Mouse (Mus musculus) left cerebral cortex, postnatal 36 days (tissue): ENCODE data around the gene Gm43302. TPM values are rescaled to one million over a fixed set of nuclear protein-coding genes. Genes with fewer than 3 reads are reported as not detected.
"Not testable (repeated sequence)": the region's sequence is repeated elsewhere in the genome, so short reads cannot be mapped to it uniquely, and the experiment has no call there.

Source experiments
- DNase-seq, 2 experiments: peaks; one replicate each; pipeline ENCODE4 v3.0.0; 2021 to 2022; ENCODE audit warnings: low spot score in 2 of 2, mixed read lengths in 1 of 2
- intact Hi-C: fragments of 180-260 bp; cut with DNase I; formaldehyde crosslinking; loops from one replicate; pipeline ENCODE4 v1.15.1; 2025
- total RNA-seq, 2 experiments: library from RNA; stranded (reverse); gene quantifications; 2 replicates each; pipeline ENCODE4 v1.2.3; 2021

The Gm43302 gene
- not detected for total RNA-seq

DNA sequence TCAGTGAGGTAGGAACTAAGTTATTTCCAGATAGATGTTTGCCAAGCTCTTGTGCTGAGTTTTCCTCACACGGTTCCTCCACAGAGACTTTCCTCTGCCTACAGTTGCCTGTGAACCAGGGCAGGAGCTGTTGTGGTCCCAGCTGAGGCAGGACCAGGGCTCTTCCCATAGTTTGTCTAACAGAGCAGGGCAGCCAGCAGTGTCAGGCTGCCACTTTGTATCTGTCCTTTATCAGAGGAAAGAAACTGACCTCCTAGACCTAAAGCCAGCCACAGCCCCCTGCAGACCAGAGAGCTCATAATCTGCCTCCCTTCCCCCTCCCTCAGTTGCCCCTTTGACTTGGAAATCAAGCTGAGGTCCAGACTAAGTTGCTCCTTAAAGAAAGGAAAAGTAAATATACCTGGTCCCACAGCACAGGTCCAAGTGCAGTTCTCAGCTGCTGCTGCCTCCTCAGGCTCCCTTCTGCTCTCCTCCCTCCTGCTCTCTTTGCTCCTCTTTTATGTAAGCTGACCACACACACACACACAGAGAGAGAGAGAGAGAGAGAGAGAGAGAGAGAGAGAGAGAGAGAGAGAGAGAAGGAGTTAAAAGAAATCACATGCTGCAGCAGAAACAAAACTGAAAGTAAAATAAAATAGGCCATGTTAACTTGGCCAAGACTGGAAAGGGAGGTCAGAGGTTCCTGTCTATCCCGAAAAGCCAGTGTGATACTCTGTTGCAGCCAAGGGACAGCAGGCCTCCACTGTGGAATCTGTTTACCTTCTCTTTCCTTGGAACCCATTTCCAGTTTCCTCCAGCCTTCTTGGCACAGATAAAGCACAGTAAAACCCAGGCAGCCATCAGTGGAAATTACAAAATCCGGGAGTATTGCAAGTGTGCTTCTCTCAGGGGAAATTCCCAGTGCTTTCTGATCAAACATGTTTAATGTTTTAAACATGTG is at the start of gene Gm43302, which contains the start of gene Gbp6:
Gene Gm43302 (minus strand): TSS at position 470 of the 940 bp plus-strand sequence.
Gene Gbp6 (minus strand): TSS at position 473 of the 940 bp plus-strand sequence.
- intact Hi-C loops, DNase-seq: not testable (repeated sequence)

- intact Hi-C loops = no loop called here
- no peak for DNase-seq
Observed at GRCm38 (mm10) chr5:105341281-105341680, 47.8 kb upstream of the Gm43302 start.

DNA sequence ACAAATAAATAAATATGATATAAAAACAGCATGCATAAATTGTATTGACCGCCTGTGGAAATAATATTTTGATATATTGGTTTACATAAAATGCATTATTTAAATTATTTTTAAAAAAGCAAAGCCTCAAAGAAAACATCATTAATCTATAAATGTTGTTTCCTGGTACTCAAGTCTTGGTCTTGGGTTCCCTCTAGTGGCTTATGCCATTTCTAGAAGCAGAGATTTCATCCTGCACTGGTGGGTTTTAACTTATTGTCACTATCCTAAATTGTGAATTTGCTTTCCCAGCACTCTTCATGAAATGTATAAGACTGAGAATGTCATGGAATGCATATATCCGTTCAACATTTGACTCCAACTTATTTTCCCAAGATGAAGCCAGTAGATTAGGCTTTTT is 29.0 kb upstream of the Gm43302 start:
- no peak for DNase-seq
- intact Hi-C loops = loop anchor here (5.0 kb wide), 1 partner anchor 335 kb away; no protein-coding TSS in a partner anchor

- no peak for DNase-seq
- intact Hi-C loops = no loop called here
Observed at GRCm38 (mm10) chr5:105310941-105311340, 17.4 kb upstream of the Gm43302 start.

GRCm38 (mm10) chr5:105309148-105309547 is 15.7 kb upstream of the Gm43302 start:
- not testable (repeated sequence) for DNase-seq

DNA sequence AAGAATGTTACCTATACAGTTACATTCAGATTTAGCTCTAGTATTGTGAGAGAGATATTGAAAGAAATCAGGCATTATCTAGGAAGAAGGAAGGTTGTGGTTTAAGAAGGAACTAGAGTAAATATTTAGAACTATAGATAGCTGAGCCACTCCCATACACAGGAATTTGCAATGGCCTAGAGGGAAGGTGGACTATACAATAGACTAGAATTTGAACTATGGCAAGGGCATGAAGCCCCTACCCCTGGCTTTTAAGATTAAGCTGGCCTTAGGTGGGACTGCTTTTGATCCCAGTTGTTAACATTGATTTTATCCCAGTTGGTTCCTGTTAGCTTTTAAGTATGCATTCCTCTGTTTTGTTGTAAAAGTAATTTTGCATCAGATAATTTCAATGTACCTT is 13.5 kb upstream of the Gm43302 start:
- DNase-seq, intact Hi-C loops: not testable (repeated sequence)

More at GRCm38 (mm10) chr5:105309148-105309547, 15.7 kb upstream of the Gm43302 start:
- intact Hi-C loops = not testable (repeated sequence)

- DNase-seq = no peak
- intact Hi-C loops = no loop called here
Observed at GRCm38 (mm10) chr5:105306159-105306581, 12.7 kb upstream of the Gm43302 start.

GRCm38 (mm10) chr5:105305671-105306070 is 12.2 kb upstream of the Gm43302 start:
- intact Hi-C loops, DNase-seq: not testable (repeated sequence)

DNA sequence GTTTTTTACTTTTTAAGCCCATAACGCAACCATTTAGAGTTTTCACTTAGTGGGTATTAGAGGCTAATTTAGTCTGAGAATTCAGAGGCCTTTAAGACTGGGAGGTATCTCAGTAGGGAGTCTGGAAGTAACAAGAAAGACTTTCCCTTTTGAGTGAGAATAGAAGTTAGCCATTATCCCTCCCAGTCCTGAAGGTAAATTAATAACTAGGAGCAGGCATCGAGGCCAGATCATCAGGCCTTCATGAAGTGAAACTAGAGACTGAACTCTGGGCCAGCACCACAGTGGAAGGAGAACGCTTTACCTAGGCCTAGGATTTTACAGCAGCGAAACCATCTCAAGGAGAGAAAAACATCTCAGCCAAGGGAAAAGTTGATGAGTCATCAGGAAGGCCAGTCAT is 8.5 kb upstream of the Gm43302 start:
- intact Hi-C loops = no loop called here
- no peak for DNase-seq

GRCm38 (mm10) chr5:105301531-105301930 is 8.0 kb upstream of the Gm43302 start:
- DNase-seq = no peak
- intact Hi-C loops = no loop called here

- DNase-seq = no peak
Observed at GRCm38 (mm10) chr5:105295746-105296145, 2.3 kb upstream of the Gm43302 start.

GRCm38 (mm10) chr5:105292492-105292891 is 1.0 kb downstream of the Gm43302 start:
- intact Hi-C loops = no loop called here

More at GRCm38 (mm10) chr5:105295746-105296145, 2.3 kb upstream of the Gm43302 start:
- intact Hi-C loops = no loop called here

GRCm38 (mm10) chr5:105290921-105291320 is 2.6 kb downstream of the Gm43302 start:
- DNase-seq, intact Hi-C loops: not testable (repeated sequence)

More at GRCm38 (mm10) chr5:105292492-105292891, 1.0 kb downstream of the Gm43302 start:
- DNase-seq = no peak

GRCm38 (mm10) chr5:105260673-105261072 is 32.8 kb downstream of the Gm43302 start:
- intact Hi-C loops = not testable (repeated sequence)

DNA sequence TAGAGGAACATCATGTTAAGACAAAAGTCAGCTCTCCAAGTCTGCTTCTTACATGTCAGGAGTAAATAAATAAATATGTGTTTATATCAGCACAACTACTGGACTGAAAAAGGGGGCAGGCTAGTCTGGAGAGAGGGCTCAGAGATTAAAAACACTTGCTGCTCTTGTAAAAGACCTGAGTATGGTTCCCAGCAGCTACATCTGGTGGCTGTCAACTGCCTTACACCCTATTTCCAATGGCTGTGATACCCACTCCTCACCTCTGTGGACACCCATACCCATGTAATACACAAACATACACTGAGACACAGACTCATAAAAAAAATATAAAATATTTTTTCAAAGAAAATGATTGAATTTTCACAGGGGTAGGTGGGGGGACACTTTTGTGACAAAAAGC is 41.0 kb downstream of the Gm43302 start:
- intact Hi-C loops = no loop called here
- no peak for DNase-seq

More at GRCm38 (mm10) chr5:105260673-105261072, 32.8 kb downstream of the Gm43302 start:
- DNase-seq = not testable (repeated sequence)

GRCm38 (mm10) chr5:105244741-105245140 is 48.8 kb downstream of the Gm43302 start:
- intact Hi-C loops, DNase-seq: not testable (repeated sequence)

- DNase-seq, intact Hi-C loops: not testable (repeated sequence)
Observed at GRCm38 (mm10) chr5:105240982-105241381, 52.5 kb downstream of the Gm43302 start.

DNA sequence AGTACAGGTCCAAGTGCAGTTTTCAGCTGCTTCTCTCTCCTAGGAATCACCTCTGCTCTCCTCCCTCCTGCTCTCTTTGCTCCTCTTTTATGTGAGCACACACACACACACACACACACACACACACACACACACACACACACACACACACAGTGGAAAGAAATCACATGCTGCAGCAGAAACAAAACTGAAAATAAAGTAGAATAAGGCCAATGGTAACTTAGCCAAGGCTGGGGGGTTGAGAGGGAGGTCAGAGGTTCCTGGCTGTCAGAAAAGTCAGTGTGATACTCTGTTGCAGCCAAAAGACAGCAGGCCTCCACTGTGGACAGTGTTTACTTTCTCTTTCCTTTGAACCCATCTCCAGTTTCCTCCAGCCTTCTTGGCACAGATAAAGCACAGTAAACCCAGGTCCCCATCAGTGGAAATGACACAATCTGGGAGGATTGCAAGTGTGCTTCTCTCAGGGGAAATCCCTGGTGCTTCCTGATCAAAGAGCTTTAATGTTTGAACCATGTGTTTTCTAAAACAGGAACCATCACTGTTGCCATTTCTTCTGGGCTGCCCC is 53.9 kb downstream of the Gm43302 start, which contains the start of gene Gbp10:
Gene Gbp10 (minus strand): TSS at position 51 of the 565 bp plus-strand sequence.
- intact Hi-C loops, DNase-seq: not testable (repeated sequence)

GRCm38 (mm10) chr5:105238402-105238801 is 55.1 kb downstream of the Gm43302 start:
- intact Hi-C loops, DNase-seq: not testable (repeated sequence)

- intact Hi-C loops, DNase-seq: not testable (repeated sequence)
Observed at GRCm38 (mm10) chr5:105236040-105236439, 57.5 kb downstream of the Gm43302 start.
